Mouse (Mus musculus): Measurements from ENCODE around the gene Parp1. TPM values are rescaled to one million over a fixed set of nuclear protein-coding genes. Genes with fewer than 3 reads are reported as not detected.

Parp1 gene
- polyA plus RNA-seq (2011; ENCODE audit: insufficient read depth, insufficient read length, low read depth, missing spikeins), result 307 and 318 TPM in 2 replicates

DNA sequence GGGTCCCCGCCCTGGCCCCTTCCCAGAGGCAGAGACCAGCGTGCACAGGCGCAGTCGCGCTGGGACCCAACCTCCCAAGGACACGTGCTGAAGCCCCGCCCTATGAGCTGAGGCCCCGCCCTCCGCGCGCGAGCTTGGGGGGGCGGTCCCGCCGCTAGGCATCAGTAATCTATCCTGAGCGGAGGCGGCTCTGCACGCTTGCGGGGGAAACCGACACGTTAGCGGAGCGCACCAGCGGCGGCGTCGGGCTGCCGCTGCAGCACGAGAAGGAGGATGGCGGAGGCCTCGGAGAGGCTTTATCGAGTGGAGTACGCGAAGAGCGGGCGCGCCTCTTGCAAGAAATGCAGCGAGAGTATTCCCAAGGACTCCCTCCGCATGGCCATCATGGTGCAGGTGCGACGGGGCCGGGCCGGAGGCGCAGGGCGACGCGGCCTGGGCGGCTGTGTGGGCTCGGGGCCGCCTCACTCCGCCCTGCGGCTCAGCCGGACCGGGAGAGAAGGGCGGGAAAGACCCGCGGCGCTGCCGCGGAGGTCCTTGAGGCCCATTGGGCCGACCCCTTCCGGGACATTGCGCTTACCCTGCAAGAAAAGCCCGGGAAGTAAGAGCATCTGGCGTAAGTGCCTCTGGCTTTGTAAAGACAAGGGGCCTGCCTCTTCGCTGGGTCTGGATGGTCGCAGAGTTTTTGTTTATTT is at the start of gene Parp1:
Gene Parp1 (plus strand): TSS at position 164 of the 692 bp plus-strand sequence.
- Histone ChIP-seq H3K27ac (ENCODE audit: insufficient read depth, low read length) (peak within 1 kb of the TSS; percentile 32), H3K9me3 (replicated peaks; ENCODE audit: control insufficient read depth, insufficient read depth, low read length, poor library complexity, severe bottlenecking) (no peaks in the 10 kb centered on the region), H3K4me1 (ENCODE audit: control insufficient read depth, insufficient read depth, low read length) (peaks cover 7% of the 10 kb centered on the region), H3K36me3 (ENCODE audit: control insufficient read depth, insufficient read depth, low read length, poor library complexity, severe bottlenecking) (peaks cover 3% of the 10 kb centered on the region), H3K27me3 (ENCODE audit: control insufficient read depth, insufficient read depth, low read length, poor library complexity, severe bottlenecking) (no peaks in the 10 kb centered on the region), H3K4me3 (ENCODE audit: low read depth, low read length) (peak within 1 kb of the TSS; percentile 90), H3K9ac (ENCODE audit: low read depth, poor library complexity, severe bottlenecking) (peak within 1 kb of the TSS; percentile 95)
- TF ChIP-seq POLR2A (IDR thresholded peaks at IDR 0.05; ENCODE audit: insufficient read depth, low read length) (peak; percentile 66), EP300 (IDR thresholded peaks at IDR 0.05; ENCODE audit: insufficient read depth, low read depth, low read length) (0 out of 2 replicates have a peak, but pooled peaks have one; percentile 50), CTCF (IDR thresholded peaks at IDR 0.05; ENCODE audit: low read depth, low read length) (no peak)

DNA sequence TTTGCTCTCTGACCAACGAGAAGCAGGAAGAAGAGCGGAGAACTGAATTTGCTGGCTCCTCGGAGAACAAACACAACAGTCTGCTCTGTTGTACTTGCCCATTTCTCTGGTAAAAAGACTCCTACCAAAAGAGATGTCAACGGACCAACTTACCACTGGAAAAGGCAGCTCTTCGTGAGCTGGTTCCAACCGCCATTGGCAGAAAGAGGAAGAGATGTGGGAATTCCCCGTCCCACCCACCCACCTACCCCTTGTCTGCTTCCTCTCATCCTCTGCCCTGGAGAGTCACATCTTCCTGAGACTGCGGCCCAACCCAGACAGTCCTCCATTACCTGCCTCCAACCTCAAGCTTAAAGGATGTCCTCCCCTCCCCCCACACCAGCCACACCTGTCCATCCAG is 49.2 kb upstream of the Parp1 start:
- no peaks in the 10 kb centered on the region for H3K4me1 ChIP-seq (ENCODE audit: control insufficient read depth, insufficient read depth, low read length)
- no peak overlapping the region for H3K27ac ChIP-seq (ENCODE audit: insufficient read depth, low read length)
- no peaks in the 10 kb centered on the region for H3K36me3 ChIP-seq (ENCODE audit: control insufficient read depth, insufficient read depth, low read length, poor library complexity, severe bottlenecking)
- TF ChIP-seq CTCF (IDR thresholded peaks at IDR 0.05; ENCODE audit: low read depth, low read length), result no peak
- no peak for TF ChIP-seq POLR2A (IDR thresholded peaks at IDR 0.05; ENCODE audit: insufficient read depth, low read length)
- no peak for TF ChIP-seq EP300 (IDR thresholded peaks at IDR 0.05; ENCODE audit: insufficient read depth, low read depth, low read length)
- no peak overlapping the region for H3K9ac ChIP-seq (ENCODE audit: low read depth, poor library complexity, severe bottlenecking)
- no peaks in the 10 kb centered on the region for H3K27me3 ChIP-seq (ENCODE audit: control insufficient read depth, insufficient read depth, low read length, poor library complexity, severe bottlenecking)
- H3K4me3 ChIP-seq (ENCODE audit: low read depth, low read length), result no peak overlapping the region
- no peaks in the 10 kb centered on the region for H3K9me3 ChIP-seq (replicated peaks; ENCODE audit: control insufficient read depth, insufficient read depth, low read length, poor library complexity, severe bottlenecking)

DNA sequence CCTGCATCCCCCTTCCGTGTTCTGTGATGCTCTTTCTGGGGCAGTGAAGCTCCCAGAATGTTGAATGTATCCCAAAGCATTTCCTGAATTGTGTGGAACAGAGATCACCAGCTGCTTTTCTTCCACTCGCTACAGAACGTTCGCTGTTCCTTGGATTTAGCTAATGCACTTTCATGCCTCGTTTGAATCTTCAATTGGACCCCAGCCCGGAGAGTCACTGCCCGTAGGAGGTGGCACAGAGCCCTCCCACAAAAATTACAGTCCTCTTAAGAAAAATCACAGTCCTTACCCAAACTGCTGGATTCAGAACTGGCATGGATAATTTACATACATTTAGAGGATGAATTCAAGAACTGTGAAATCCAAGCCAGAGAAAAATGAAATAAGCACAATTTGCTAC is 48.5 kb upstream of the Parp1 start:
- no peaks in the 10 kb centered on the region for H3K36me3 ChIP-seq (ENCODE audit: control insufficient read depth, insufficient read depth, low read length, poor library complexity, severe bottlenecking)
- no peak overlapping the region for H3K4me3 ChIP-seq (ENCODE audit: low read depth, low read length)
- no peak for TF ChIP-seq POLR2A (IDR thresholded peaks at IDR 0.05; ENCODE audit: insufficient read depth, low read length)
- TF ChIP-seq CTCF (IDR thresholded peaks at IDR 0.05; ENCODE audit: low read depth, low read length), result no peak
- no peak for TF ChIP-seq EP300 (IDR thresholded peaks at IDR 0.05; ENCODE audit: insufficient read depth, low read depth, low read length)
- no peak overlapping the region for H3K9ac ChIP-seq (ENCODE audit: low read depth, poor library complexity, severe bottlenecking)
- H3K4me1 ChIP-seq (ENCODE audit: control insufficient read depth, insufficient read depth, low read length), result no peaks in the 10 kb centered on the region
- H3K27me3 ChIP-seq (ENCODE audit: control insufficient read depth, insufficient read depth, low read length, poor library complexity, severe bottlenecking), result no peaks in the 10 kb centered on the region
- no peak overlapping the region for H3K27ac ChIP-seq (ENCODE audit: insufficient read depth, low read length)
- H3K9me3 ChIP-seq (replicated peaks; ENCODE audit: control insufficient read depth, insufficient read depth, low read length, poor library complexity, severe bottlenecking), result no peaks in the 10 kb centered on the region

DNA sequence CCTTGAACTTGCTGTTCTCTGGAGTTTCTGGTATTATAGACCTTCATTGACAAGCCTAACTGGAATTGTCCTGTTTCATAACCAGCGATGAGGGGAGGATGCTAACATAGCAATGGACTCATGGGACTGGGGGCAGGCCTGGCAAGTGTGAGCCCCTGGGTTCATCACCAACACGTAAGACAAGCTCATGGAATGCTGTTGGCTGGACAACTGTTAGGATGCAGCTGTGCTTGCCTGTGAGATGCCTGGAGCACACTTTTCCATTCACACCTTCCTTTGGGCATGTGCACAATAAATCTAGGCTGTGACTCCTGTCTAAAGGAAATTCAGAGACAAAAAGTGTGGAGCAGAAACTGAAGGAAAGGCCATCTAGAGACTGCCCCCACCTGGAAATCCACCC is 45.4 kb upstream of the Parp1 start:
- no peak for TF ChIP-seq EP300 (IDR thresholded peaks at IDR 0.05; ENCODE audit: insufficient read depth, low read depth, low read length)
- Histone ChIP-seq H3K9me3 (replicated peaks; ENCODE audit: control insufficient read depth, insufficient read depth, low read length, poor library complexity, severe bottlenecking) (no peaks in the 10 kb centered on the region), H3K36me3 (ENCODE audit: control insufficient read depth, insufficient read depth, low read length, poor library complexity, severe bottlenecking) (no peaks in the 10 kb centered on the region), H3K4me1 (ENCODE audit: control insufficient read depth, insufficient read depth, low read length) (no peaks in the 10 kb centered on the region), H3K4me3 (ENCODE audit: low read depth, low read length) (no peak overlapping the region), H3K27ac (ENCODE audit: insufficient read depth, low read length) (no peak overlapping the region), H3K9ac (ENCODE audit: low read depth, poor library complexity, severe bottlenecking) (no peak overlapping the region), H3K27me3 (ENCODE audit: control insufficient read depth, insufficient read depth, low read length, poor library complexity, severe bottlenecking) (no peaks in the 10 kb centered on the region)

DNA sequence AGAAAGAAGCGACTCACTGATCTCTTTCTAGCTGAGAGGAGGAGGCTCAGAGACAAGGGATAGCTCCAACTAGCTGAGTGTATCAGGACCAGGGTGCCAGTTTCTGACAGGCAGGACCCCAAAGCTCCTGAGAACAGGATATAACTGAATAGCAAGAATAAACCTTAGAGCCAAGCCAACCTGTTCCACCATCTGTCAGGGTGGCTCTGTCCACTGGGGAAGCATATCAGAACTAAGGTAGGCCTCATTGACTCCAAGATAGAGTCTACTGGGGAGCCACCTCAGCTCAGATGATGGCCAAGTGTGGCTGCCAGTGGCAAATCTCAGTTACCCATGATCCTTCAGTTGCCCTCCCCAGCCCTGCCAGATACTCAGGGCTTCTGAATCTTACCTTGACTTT is 43.4 kb upstream of the Parp1 start:
- H3K4me1 ChIP-seq (ENCODE audit: control insufficient read depth, insufficient read depth, low read length), result no peaks in the 10 kb centered on the region
- no peaks in the 10 kb centered on the region for H3K27me3 ChIP-seq (ENCODE audit: control insufficient read depth, insufficient read depth, low read length, poor library complexity, severe bottlenecking)
- H3K27ac ChIP-seq (ENCODE audit: insufficient read depth, low read length), result no peak overlapping the region
- H3K36me3 ChIP-seq (ENCODE audit: control insufficient read depth, insufficient read depth, low read length, poor library complexity, severe bottlenecking), result no peaks in the 10 kb centered on the region
- TF ChIP-seq POLR2A (IDR thresholded peaks at IDR 0.05; ENCODE audit: insufficient read depth, low read length) (no peak), EP300 (IDR thresholded peaks at IDR 0.05; ENCODE audit: insufficient read depth, low read depth, low read length) (no peak)
- no peaks in the 10 kb centered on the region for H3K9me3 ChIP-seq (replicated peaks; ENCODE audit: control insufficient read depth, insufficient read depth, low read length, poor library complexity, severe bottlenecking)
- no peak overlapping the region for H3K4me3 ChIP-seq (ENCODE audit: low read depth, low read length)
- no peak overlapping the region for H3K9ac ChIP-seq (ENCODE audit: low read depth, poor library complexity, severe bottlenecking)

DNA sequence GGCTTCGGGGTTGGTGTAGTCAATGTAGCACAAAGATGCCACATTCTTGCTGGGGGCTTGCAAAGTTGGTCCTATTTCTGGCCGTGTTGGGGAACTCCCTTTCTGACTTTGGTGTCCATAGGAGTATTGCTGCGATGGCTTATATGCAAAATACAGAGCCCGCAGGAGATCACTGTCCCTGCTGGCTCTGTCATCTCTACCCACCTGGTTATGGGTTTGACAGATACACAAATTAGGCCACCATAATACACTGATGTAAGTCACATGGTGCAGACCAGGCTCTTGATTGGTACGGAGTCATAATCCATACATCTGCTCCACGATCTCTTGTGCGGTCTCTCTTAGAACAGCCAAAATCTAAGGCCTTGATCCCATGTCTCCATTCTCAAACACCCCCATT is 38.9 kb upstream of the Parp1 start:
- H3K27me3 ChIP-seq (ENCODE audit: control insufficient read depth, insufficient read depth, low read length, poor library complexity, severe bottlenecking), result no peaks in the 10 kb centered on the region
- H3K4me3 ChIP-seq (ENCODE audit: low read depth, low read length), result no peak overlapping the region
- TF ChIP-seq POLR2A (IDR thresholded peaks at IDR 0.05; ENCODE audit: insufficient read depth, low read length) (no peak), CTCF (IDR thresholded peaks at IDR 0.05; ENCODE audit: low read depth, low read length) (no peak), EP300 (IDR thresholded peaks at IDR 0.05; ENCODE audit: insufficient read depth, low read depth, low read length) (no peak)
- 0 out of 2 replicates have a peak, but pooled peaks cover 7% of the 10 kb centered on the region for H3K9me3 ChIP-seq (replicated peaks; ENCODE audit: control insufficient read depth, insufficient read depth, low read length, poor library complexity, severe bottlenecking)
- H3K9ac ChIP-seq (ENCODE audit: low read depth, poor library complexity, severe bottlenecking), result no peak overlapping the region
- H3K27ac ChIP-seq (ENCODE audit: insufficient read depth, low read length), result no peak overlapping the region
- H3K36me3 ChIP-seq (ENCODE audit: control insufficient read depth, insufficient read depth, low read length, poor library complexity, severe bottlenecking), result no peaks in the 10 kb centered on the region
- no peaks in the 10 kb centered on the region for H3K4me1 ChIP-seq (ENCODE audit: control insufficient read depth, insufficient read depth, low read length)

Data from ES-Bruce4 (cell line).